ENCODE assay signal across 25 mouse cellular contexts in the genomic region with DNA sequence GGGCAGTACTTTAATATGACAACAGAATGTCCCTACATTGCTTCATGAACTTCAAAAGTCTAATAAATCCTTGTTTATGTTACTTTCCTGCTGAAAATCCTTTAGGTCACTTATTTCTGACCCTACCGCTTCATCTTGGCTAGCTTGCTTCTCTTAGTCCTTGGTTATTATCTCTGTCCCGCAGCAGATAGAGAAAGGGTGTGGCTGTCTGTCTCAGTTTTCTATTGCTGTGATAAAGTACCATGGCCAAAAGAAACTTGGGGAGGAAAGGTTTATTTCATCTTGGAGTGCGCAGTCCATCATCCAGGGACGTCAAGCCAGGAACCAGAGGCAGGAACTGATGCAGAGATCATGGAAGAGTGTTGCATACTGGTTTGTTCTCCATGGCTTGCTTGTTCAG. TPM values are rescaled to one million over a fixed set of nuclear protein-coding genes. Genes with fewer than 3 reads are reported as not detected.
A peak's percentile ranks its signal among the peaks of the same experiment; 100 is the strongest.
DNase-seq lines count a peak whose midpoint lies in the region; ATAC-seq lines count a peak whose summit lies in the region.
"Had no signal": no experiment of that assay in that cellular context is flagged by ENCODE, and none has a peak within 500 bp of the region (broad histone marks: within the 10 kb centered on the region; RNA-seq: fewer than 3 reads in every experiment).

No protein-coding gene starts in this region.

- ATAC-seq in kidney, embryonic 16.5 days (ENCODE audit: low FRiP score, low TSS enrichment), result no peak
- peak; percentile 44; the same call in 1 of the 2 replicates for ATAC-seq in liver, embryonic 12.5 days
- peak; percentile 30 for ATAC-seq in liver, embryonic 16.5 days (ENCODE audit: low read depth)
- ATAC-seq: activated CD4-positive, CD25-positive, alpha-beta regulatory T cell, adult 4 months; CD4-positive, CD25-positive, alpha-beta regulatory T cell, adult 4 months; forebrain, embryonic 13.5 days; forebrain, postnatal 0 days had no signal

- no peak overlapping the region for H3K4me3 ChIP-seq in kidney, embryonic 16.5 days (ENCODE audit: low read length)
- H3K4me3 ChIP-seq in erythroblast, embryonic 14.5 days (replicated peaks), result peak overlapping the region; percentile 35
- 0 out of 2 replicates have a peak overlapping the region, but pooled peaks have one; percentile 22 for H3K4me3 ChIP-seq in liver, embryonic 12.5 days
- H3K4me3 ChIP-seq in liver, embryonic 16.5 days (ENCODE audit: low read depth, low read length), result peak overlapping the region; percentile 33
- H3K4me3 ChIP-seq: embryonic facial prominence, embryonic 15.5 days; forebrain, embryonic 13.5 days; heart, embryonic 13.5 days; hindbrain, embryonic 15.5 days had no signal

- H3K4me1 ChIP-seq in kidney, embryonic 16.5 days (ENCODE audit: insufficient read depth, low read length), result peaks cover 41% of the 10 kb centered on the region
- H3K4me1 ChIP-seq in erythroblast, embryonic 14.5 days (ENCODE audit: control insufficient read depth), result peaks cover 100% of the 10 kb centered on the region
- H3K4me1 ChIP-seq in liver, embryonic 12.5 days, result peaks cover 100% of the 10 kb centered on the region
- peaks cover 98% of the 10 kb centered on the region for H3K4me1 ChIP-seq in liver, embryonic 16.5 days (ENCODE audit: control insufficient read depth, low read depth, low read length)
- H3K4me1 ChIP-seq: forebrain, embryonic 13.5 days had no signal

- H3K27ac ChIP-seq in kidney, embryonic 16.5 days (ENCODE audit: low read length), result peak overlapping the region; percentile 96; the same call in 1 of the 2 replicates
- peak overlapping the region; percentile 100 for H3K27ac ChIP-seq in liver, embryonic 12.5 days
- H3K27ac ChIP-seq in liver, embryonic 16.5 days (ENCODE audit: low read length), result peak overlapping the region; percentile 100
- H3K27ac ChIP-seq: embryonic facial prominence, embryonic 15.5 days; forebrain, embryonic 13.5 days; hindbrain, embryonic 15.5 days had no signal

- no peaks in the 10 kb centered on the region for H3K27me3 ChIP-seq in kidney, embryonic 16.5 days (ENCODE audit: insufficient read depth, low read length)
- H3K27me3 ChIP-seq in erythroblast, embryonic 14.5 days (ENCODE audit: control insufficient read depth), result no peaks in the 10 kb centered on the region
- no peaks in the 10 kb centered on the region for H3K27me3 ChIP-seq in liver, embryonic 12.5 days (replicated peaks)
- H3K27me3 ChIP-seq in liver, embryonic 16.5 days (ENCODE audit: control insufficient read depth, insufficient read depth, low read depth, low read length), result no peaks in the 10 kb centered on the region
- H3K27me3 ChIP-seq: embryonic facial prominence, embryonic 15.5 days; forebrain, embryonic 13.5 days; heart, embryonic 13.5 days; hindbrain, embryonic 15.5 days; Patski had no signal

- H3K36me3 ChIP-seq in kidney, embryonic 16.5 days (ENCODE audit: insufficient read depth, low read length), result no peaks in the 10 kb centered on the region
- peaks cover 59% of the 10 kb centered on the region for H3K36me3 ChIP-seq in erythroblast, embryonic 14.5 days (ENCODE audit: control insufficient read depth)
- H3K36me3 ChIP-seq in liver, embryonic 12.5 days, result no peaks in the 10 kb centered on the region
- H3K36me3 ChIP-seq in liver, embryonic 16.5 days (ENCODE audit: control insufficient read depth, insufficient read depth), result no peaks in the 10 kb centered on the region
- H3K36me3 ChIP-seq: embryonic facial prominence, embryonic 15.5 days; G1E; heart, embryonic 13.5 days; hindbrain, embryonic 15.5 days had no signal

- no peaks in the 10 kb centered on the region for H3K9me3 ChIP-seq in kidney, embryonic 16.5 days (ENCODE audit: low read length)
- H3K9me3 ChIP-seq in erythroblast, embryonic 14.5 days (ENCODE audit: control insufficient read depth, low read length), result no peaks in the 10 kb centered on the region
- H3K9me3 ChIP-seq in liver, embryonic 12.5 days (replicated peaks), result no peaks in the 10 kb centered on the region
- H3K9me3 ChIP-seq in liver, embryonic 16.5 days (replicated peaks; ENCODE audit: control insufficient read depth, low read length), result no peaks in the 10 kb centered on the region
- H3K9me3 ChIP-seq: embryonic facial prominence, embryonic 15.5 days; forebrain, embryonic 13.5 days; heart, embryonic 13.5 days; hindbrain, embryonic 15.5 days had no signal

- DNase-seq in kidney, postnatal 25 days, result no peak
- DNase-seq in MN1 (ENCODE audit: low spot score), result no peak
- DNase-seq in urinary bladder, postnatal 25 days (ENCODE audit: low spot score), result no peak
- DNase-seq in lung, postnatal 14 days, result no peak
- DNase-seq: adrenal gland, postnatal 14 days; B cell, adult 2 months; cerebellum, adult 11 months; cerebellum, adult 8-10 months; cerebellum, postnatal 14 days; embryo, embryonic 11 days; forebrain, postnatal 0 days; gastrocnemius, postnatal 14 days; heart, postnatal 36 days had no signal

- H3K4me2 ChIP-seq in kidney, embryonic 16.5 days (replicated peaks; ENCODE audit: low read depth, low read length), result no peak overlapping the region
- H3K4me2 ChIP-seq in liver, embryonic 12.5 days, result peak overlapping the region; percentile 64
- peak overlapping the region; percentile 60 for H3K4me2 ChIP-seq in liver, embryonic 16.5 days (ENCODE audit: low read depth, low read length)
- H3K4me2 ChIP-seq: embryonic facial prominence, embryonic 15.5 days; forebrain, embryonic 13.5 days; heart, embryonic 13.5 days; hindbrain, embryonic 15.5 days had no signal

- WGBS in kidney, embryonic 16.5 days, result 80% methylated on average over 4 of the region's 4 CpGs
- 22% methylated on average over 4 of the region's 4 CpGs for WGBS in liver, embryonic 12.5 days (ENCODE audit: insufficient replicate concordance)
- 26% methylated on average over 4 of the region's 4 CpGs for WGBS in liver, embryonic 16.5 days (ENCODE audit: insufficient replicate concordance)

- H3K9ac ChIP-seq in kidney, embryonic 16.5 days (replicated peaks; ENCODE audit: low read length), result no peak overlapping the region
- H3K9ac ChIP-seq in liver, embryonic 12.5 days, result peak overlapping the region; percentile 37; the same call in 1 of the 2 replicates
- H3K9ac ChIP-seq in liver, embryonic 16.5 days (ENCODE audit: low read depth, low read length), result peak overlapping the region; percentile 56
- H3K9ac ChIP-seq: embryonic facial prominence, embryonic 15.5 days; forebrain, embryonic 13.5 days; forebrain, postnatal 0 days; heart, embryonic 13.5 days; hindbrain, embryonic 15.5 days had no signal

RNA-seq across cellular contexts. Expression of a gene that starts 40.6 kb away (rescaled TPM):
- polyA plus RNA-seq in kidney, embryonic 16.5 days (2015; fragmentation: Nextera tagmentation; extraction: Ambion mirVana), result 28.0 and 32.8 TPM in 2 replicates
- 16.6 and 18.6 TPM in 2 replicates for polyA plus RNA-seq in erythroblast, embryonic 14.5 days (2012)
- polyA plus RNA-seq in liver, embryonic 12.5 days (2016; fragmentation: Nextera tagmentation; extraction: Ambion mirVana), result 26.8 and 28.9 TPM in 2 replicates
- 17.5 and 19.8 TPM in 2 replicates for polyA plus RNA-seq in liver, embryonic 16.5 days (2015; fragmentation: Nextera tagmentation; extraction: Ambion mirVana)

RNA-seq across cellular contexts. Expression of a gene that starts 41.4 kb away (rescaled TPM):
- 8.4 and 9.2 TPM in 2 replicates for polyA plus RNA-seq in kidney, embryonic 16.5 days (2015; fragmentation: Nextera tagmentation; extraction: Ambion mirVana)
- polyA plus RNA-seq in erythroblast, embryonic 14.5 days (2012), result 0.18 and 0.19 TPM in 2 replicates
- 11.3 and 12.9 TPM in 2 replicates for polyA plus RNA-seq in liver, embryonic 12.5 days (2016; fragmentation: Nextera tagmentation; extraction: Ambion mirVana)
- polyA plus RNA-seq in liver, embryonic 16.5 days (2015; fragmentation: Nextera tagmentation; extraction: Ambion mirVana), result 10.8 and 12.8 TPM in 2 replicates
